Mouse (Mus musculus) forebrain, embryonic 16.5 days (tissue): ENCODE measurements at regions not wholly inside any gene's neighbourhood (a gene's known extent, or its start where the extent isn't known, plus 50 kb on each side); places are given as distances from the start of the nearest gene placed in this dataset.

Experiments used
- ATAC-seq: fragments of 200-750 bp; cut with Nextera tagmentation; 2 replicates; pipeline ENCODE4 v1.8.0; 2017; ENCODE audit warnings: mild to moderate bottlenecking, moderate library complexity
- H3K27ac ChIP-seq: fragments of 300-500 bp; sonication (generic); 2 replicates; pipeline ENCODE4 v1.5.1; 2014; ENCODE audit warnings: low read length, control low read depth
- H3K27me3 ChIP-seq: fragments of 300-500 bp; sonication (generic); replicated peaks from 2 replicates; pipeline ENCODE4 v1.6.1; 2014; ENCODE audit warnings: low read length; ENCODE audit not compliant: control insufficient read depth, insufficient read depth
- H3K36me3 ChIP-seq: fragments of 300-500 bp; sonication (generic); 2 replicates; pipeline ENCODE4 v1.6.1; 2014; ENCODE audit not compliant: control insufficient read depth, insufficient read depth
- H3K4me1 ChIP-seq: fragments of 300-500 bp; sonication (generic); replicated peaks from 2 replicates; pipeline ENCODE4 v1.6.1; 2014; ENCODE audit warnings: low read length; ENCODE audit not compliant: control insufficient read depth, insufficient read depth
- H3K4me2 ChIP-seq: fragments of 300-500 bp; sonication (generic); 2 replicates; pipeline ENCODE4 v1.6.1; 2014; ENCODE audit warnings: mild to moderate bottlenecking, low read length, control low read depth
- H3K4me3 ChIP-seq: fragments of 300-500 bp; sonication (generic); replicated peaks from 2 replicates; pipeline ENCODE4 v1.5.1; 2014; ENCODE audit warnings: mild to moderate bottlenecking, low read length, control low read depth
- H3K9ac ChIP-seq: fragments of 300-500 bp; sonication (generic); replicated peaks from 2 replicates; pipeline ENCODE4 v1.6.1; 2014; ENCODE audit warnings: low read depth, low read length, control low read depth
- H3K9me3 ChIP-seq: fragments of 300-500 bp; sonication (generic); 2 replicates; pipeline ENCODE4 v1.6.1; 2016; ENCODE audit warnings: low read length; ENCODE audit not compliant: control insufficient read depth
- WGBS: fragments of 180-500 bp; shearing (Covaris S2); extraction: QIAGEN DNeasy Blood & Tissue Kit; methylation state at CpG from one replicate; pipeline ENCODE4 v1.1.7; 2014; 5-methylcytosine and 5-hydroxymethylcytosine counted together

GRCm38 (mm10) chr2:123267036-123267435, 502.0 kb downstream of the Sqor start:
- ATAC-seq = no peak
- 88% methylated on average over 4 of the region's 4 CpGs for WGBS
- H3K4me2 ChIP-seq = no peak overlapping the region
- H3K27me3 ChIP-seq = no peaks in the 10 kb centered on the region
- H3K9ac ChIP-seq = no peak overlapping the region
- H3K4me3 ChIP-seq = no peak overlapping the region
- no peaks in the 10 kb centered on the region for H3K9me3 ChIP-seq
- no peaks in the 10 kb centered on the region for H3K4me1 ChIP-seq
- H3K36me3 ChIP-seq = no peaks in the 10 kb centered on the region
- no peak overlapping the region for H3K27ac ChIP-seq

DNA sequence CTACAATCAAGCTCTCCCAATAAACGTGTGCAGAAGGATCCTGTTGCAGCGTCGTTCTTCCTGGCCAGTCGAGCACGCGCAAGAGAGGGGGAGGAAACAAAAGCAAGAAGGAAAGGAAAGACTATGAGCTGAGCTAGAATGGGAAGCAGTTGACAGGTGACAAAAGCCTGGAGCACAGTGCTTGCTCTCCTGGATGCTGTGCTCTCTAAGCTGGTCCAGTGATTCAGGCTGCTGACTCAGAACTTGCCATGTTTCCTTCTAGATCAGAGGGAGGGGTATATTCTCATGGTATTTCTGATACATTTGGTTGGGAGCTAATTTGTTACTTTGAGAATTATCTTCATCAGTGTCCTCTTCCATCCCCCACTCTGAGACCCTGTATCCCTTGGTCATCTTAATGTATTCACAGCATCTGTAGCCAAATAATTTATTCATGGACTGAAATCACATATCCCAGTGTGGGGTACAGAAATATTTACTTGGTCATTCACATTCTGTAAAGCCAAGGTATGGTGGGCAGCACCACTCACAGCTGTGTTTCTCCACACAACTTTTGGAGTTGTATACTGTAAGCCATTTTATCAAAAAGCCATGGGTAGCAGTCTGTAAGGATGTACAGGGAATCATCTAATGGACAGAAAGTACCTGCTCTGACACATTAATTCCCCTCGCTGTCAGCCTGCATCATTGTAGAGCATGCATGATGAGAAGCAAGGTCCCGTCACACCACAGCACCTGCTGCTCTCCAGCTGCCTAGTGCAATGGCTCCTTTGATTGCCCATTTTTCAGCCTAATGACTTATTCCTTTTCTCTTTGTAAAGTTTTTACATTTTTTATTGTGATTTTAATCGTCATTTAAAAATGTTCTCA, 510.1 kb downstream of the Sqor start:
- H3K27ac ChIP-seq = no peak overlapping the region

GRCm38 (mm10) chr2:123275736-123276330, 510.8 kb downstream of the Sqor start:
- peak; percentile 28; the same call in 1 of the 2 replicates for ATAC-seq
- Histone ChIP-seq H3K9ac (no peak overlapping the region), H3K9me3 (no peaks in the 10 kb centered on the region), H3K27me3 (no peaks in the 10 kb centered on the region), H3K27ac (no peak overlapping the region), H3K4me2 (no peak overlapping the region), H3K36me3 (no peaks in the 10 kb centered on the region), H3K4me1 (no peaks in the 10 kb centered on the region), H3K4me3 (no peak overlapping the region)
- 63% methylated on average over 6 of the region's 6 CpGs for WGBS

More for the DNA sequence above, 510.1 kb downstream of the Sqor start:
- 73% methylated on average over 9 of the region's 9 CpGs for WGBS
- no peak; the same call in 1 of the 2 replicates for ATAC-seq
- Histone ChIP-seq H3K36me3 (no peaks in the 10 kb centered on the region), H3K27me3 (no peaks in the 10 kb centered on the region), H3K4me1 (no peaks in the 10 kb centered on the region), H3K9me3 (no peaks in the 10 kb centered on the region), H3K9ac (no peak overlapping the region), H3K4me2 (no peak overlapping the region), H3K4me3 (no peak overlapping the region)

GRCm38 (mm10) chr2:123311554-123312276, 546.7 kb downstream of the Sqor start:
- Histone ChIP-seq H3K4me3 (no peak overlapping the region), H3K9me3 (no peaks in the 10 kb centered on the region), H3K27ac (no peak overlapping the region), H3K36me3 (no peaks in the 10 kb centered on the region), H3K27me3 (no peaks in the 10 kb centered on the region), H3K9ac (no peak overlapping the region), H3K4me2 (no peak overlapping the region), H3K4me1 (peaks cover 2% of the 10 kb centered on the region; the same call in 1 of the 2 replicates)
- WGBS = 70% methylated on average over 6 of the region's 6 CpGs
- peak; percentile 23; the same call in 1 of the 2 replicates for ATAC-seq

DNA sequence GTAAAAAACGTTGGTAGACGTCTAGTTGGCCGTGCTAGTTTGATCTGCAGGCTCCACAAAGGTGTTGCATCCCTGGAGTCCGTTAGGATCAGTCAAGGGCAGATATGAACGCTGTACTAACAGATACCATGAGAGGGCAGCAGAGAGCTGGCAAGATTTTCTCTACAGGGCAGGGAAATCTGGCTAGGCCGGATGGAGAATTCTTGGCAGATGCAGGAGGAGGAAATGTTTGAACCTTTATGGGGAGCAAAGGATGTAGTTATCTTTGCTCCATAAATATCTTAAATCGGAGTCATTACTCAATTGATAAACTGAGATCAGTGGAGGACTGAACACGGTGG, 547.2 kb downstream of the Sqor start:
- Histone ChIP-seq H3K9ac (no peak overlapping the region), H3K36me3 (no peaks in the 10 kb centered on the region), H3K4me3 (no peak overlapping the region), H3K4me1 (peaks cover 2% of the 10 kb centered on the region; the same call in 1 of the 2 replicates), H3K27me3 (no peaks in the 10 kb centered on the region), H3K4me2 (no peak overlapping the region), H3K9me3 (no peaks in the 10 kb centered on the region), H3K27ac (no peak overlapping the region)
- peak; percentile 93 for ATAC-seq
- WGBS = 18% methylated on average over 8 of the region's 8 CpGs

GRCm38 (mm10) chr2:123320448-123321097, 555.5 kb downstream of the Sqor start:
- no peak for ATAC-seq
- Histone ChIP-seq H3K4me3 (no peak overlapping the region), H3K27me3 (no peaks in the 10 kb centered on the region), H3K9ac (no peak overlapping the region), H3K9me3 (no peaks in the 10 kb centered on the region), H3K36me3 (no peaks in the 10 kb centered on the region), H3K27ac (no peak overlapping the region), H3K4me2 (no peak overlapping the region), H3K4me1 (peaks cover 12% of the 10 kb centered on the region; the same call in 1 of the 2 replicates)
- 92% methylated on average over 4 of the region's 4 CpGs for WGBS

- no peak overlapping the region for H3K9ac ChIP-seq
- H3K4me1 ChIP-seq = peaks cover 12% of the 10 kb centered on the region; the same call in 1 of the 2 replicates
- H3K4me2 ChIP-seq = no peak overlapping the region
- no peak overlapping the region for H3K4me3 ChIP-seq
- peak overlapping the region; percentile 15 for H3K27ac ChIP-seq
- 54% methylated on average over 3 of the region's 3 CpGs for WGBS
- ATAC-seq = peak; percentile 71
- no peaks in the 10 kb centered on the region for H3K36me3 ChIP-seq
- H3K27me3 ChIP-seq = no peaks in the 10 kb centered on the region
- H3K9me3 ChIP-seq = no peaks in the 10 kb centered on the region
Measured at GRCm38 (mm10) chr2:123323769-123324168, 558.7 kb downstream of the Sqor start.

GRCm38 (mm10) chr2:123324896-123325295, 559.9 kb downstream of the Sqor start:
- WGBS = 77% methylated on average over 2 of the region's 2 CpGs
- no peak overlapping the region for H3K4me2 ChIP-seq
- no peaks in the 10 kb centered on the region for H3K36me3 ChIP-seq
- no peak overlapping the region for H3K4me3 ChIP-seq
- H3K27me3 ChIP-seq = no peaks in the 10 kb centered on the region
- peaks cover 12% of the 10 kb centered on the region; the same call in 1 of the 2 replicates for H3K4me1 ChIP-seq
- ATAC-seq = no peak
- H3K9me3 ChIP-seq = no peaks in the 10 kb centered on the region
- no peak overlapping the region for H3K27ac ChIP-seq
- H3K9ac ChIP-seq = no peak overlapping the region
